Mouse (Mus musculus) 3T3-L1 (cell line): ENCODE data around the gene Krt76.

ENCODE experiments used
- DNase-seq: peaks from one replicate; pipeline ENCODE4 v3.0.0-alpha.2; 2015; ENCODE audit warnings: low read depth, low spot score

The Krt76 gene

DNA sequence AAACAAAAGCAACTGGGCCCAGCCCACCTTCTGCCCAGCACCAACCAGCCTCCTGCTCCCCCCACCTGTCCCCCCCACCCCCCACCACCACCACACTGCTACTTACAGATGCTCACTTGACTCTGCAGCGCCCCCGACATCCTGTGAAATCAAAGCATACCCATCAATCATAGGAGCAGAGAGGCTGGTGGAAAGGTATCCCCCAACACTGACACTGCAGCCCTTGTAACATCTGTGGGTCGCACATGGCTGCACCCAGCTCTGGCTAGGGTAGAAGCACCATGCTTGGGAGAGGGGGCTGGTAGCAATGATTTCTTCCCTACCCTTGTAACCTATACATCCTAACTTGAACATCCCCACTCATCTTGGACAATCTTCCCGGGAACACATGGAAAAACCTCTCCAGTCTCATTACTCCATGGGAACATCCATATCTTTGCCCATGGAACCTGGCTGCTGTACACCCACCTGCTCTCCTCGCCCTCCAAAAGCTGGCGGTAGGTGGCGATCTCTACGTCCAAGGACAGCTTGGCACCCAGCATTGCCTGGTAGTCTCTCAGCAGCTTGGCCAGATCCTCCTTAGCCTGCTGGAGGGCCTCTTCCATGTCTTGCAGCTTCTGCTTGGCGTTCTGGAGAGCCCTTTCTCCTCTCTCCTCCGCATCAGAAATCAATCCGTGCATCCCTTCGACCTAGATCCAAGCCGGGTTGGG, 32.1 kb downstream of the Krt76 start:
- DNase-seq = no peak

DNA sequence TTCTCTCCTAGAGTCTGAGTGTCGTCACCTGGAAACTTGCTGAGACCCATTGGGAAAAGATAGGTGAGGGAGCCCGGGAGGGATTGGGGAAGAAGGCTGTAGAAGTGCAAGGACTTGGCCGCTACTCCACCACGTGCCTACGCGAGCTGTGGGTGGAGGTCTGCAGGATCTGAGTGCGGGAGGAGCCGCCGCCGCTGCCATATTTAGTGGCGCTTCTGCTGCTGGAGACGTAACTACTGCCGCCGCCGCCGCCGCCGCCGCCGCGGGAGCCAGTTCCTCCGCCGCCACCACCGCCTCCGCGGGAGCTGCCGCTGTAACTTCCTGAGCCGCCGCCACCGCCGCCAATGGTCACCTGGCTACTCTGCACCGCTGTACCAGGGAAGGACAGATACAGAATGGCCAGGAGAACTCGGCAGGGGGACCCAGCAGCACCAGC, 33.0 kb downstream of the Krt76 start:
- no peak for DNase-seq

DNA sequence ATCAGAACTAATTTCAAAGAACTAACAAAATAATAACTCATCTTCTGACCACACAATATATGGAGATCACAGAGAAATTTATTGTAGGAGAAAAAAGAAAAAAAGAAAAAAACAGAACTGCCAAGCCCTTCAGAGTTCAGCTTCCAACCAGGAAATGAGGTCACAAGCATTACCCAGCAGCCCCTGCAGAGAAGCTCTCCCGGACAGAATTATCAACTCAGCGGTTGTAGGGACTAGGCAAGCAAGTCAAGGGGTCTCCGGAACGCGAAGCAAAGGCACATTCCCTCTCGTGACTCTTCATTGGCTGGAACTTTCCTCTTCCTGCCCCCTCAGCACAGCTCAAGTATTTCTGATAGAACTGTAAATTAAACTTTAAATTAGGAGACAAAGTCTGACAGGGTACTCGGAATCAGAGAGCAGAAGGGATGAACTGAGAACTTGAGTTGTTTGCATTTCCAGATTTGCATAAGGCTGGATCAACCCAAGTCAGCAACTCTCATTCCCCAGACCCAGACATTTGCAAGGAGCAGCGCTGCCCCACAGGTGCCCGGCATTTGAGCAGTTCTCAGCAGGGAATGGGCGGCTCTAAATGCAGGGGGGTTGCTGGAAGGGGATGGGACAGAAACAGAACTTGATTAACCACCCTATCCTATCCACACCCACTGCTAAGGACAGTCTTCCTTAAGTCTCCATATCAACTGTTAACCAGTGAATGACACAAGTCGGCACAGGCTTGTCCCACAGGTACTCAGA, 33.9 kb downstream of the Krt76 start:
- no peak for DNase-seq

- DNase-seq = no peak
Observed at GRCm38 (mm10) chr15:101856696-101857095, 36.0 kb downstream of the Krt76 start.

- DNase-seq = no peak
Observed at GRCm38 (mm10) chr15:101855732-101856131, 37.0 kb downstream of the Krt76 start.

DNA sequence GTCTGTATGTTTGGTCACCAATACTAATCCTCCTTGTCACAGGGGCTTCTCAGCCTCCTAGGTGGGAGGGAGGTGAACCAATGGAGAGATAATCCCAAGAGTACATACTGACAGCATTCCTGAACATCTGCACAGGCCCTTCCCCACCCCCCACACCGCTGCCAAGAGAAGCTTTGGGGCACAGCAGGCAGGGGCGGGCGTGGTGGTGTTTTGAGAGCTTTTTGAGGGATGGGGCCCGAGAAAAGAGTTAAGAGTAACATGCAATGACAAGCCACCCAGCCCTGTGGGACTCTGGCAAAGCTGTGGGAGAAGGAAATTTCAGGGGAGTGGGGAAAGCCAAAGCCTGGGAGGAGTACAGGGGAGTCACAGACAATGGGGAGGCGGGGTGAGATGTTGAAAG, 38.4 kb downstream of the Krt76 start:
- no peak for DNase-seq

GRCm38 (mm10) chr15:101852571-101852970, 40.1 kb downstream of the Krt76 start:
- DNase-seq = no peak

DNA sequence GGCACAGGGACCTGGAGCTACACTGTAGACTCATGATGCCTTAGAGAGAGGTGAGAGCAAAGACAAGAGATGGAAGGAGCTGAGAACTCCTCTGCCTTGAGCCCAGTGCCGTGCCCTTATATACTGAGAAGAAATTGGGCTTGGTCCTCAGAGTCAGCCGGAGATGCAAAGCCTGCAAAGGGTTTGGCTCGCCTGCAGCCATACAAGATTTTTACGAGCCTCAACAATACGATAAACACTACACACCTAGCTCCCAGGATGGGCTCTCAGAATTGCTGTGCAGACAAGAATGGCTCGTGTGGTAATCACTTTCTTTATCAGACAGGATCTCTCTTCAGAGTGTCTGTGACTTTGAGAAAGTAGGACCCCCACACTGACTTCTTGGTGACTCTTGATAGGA, 42.0 kb downstream of the Krt76 start, which contains the start of gene Krt1:
TSS of gene Krt1 (minus strand) at position 101 of the 400 bp plus-strand sequence.
- no peak for DNase-seq

DNA sequence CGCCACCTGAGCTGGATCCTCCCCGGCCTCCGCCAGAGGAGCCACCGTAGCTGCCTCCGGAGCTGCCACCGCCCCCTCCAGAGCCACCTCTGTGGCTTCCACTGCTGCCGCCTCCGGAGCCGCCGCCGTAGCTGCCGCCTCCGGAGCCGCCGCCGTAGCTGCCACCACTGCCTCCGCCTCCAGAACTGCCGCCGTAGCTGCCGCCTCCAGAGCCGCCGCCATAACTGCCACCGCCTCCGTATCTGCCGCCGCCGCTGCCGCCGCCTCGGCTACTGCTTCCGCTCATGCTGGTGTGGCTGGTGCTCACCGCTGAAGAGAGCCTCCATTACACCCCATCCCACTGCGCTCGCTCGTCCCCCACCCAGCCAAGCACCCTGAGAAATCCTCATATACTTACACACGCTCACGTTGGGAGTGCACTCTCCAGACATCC, 46.7 kb downstream of the Krt76 start:
- DNase-seq = no peak

DNA sequence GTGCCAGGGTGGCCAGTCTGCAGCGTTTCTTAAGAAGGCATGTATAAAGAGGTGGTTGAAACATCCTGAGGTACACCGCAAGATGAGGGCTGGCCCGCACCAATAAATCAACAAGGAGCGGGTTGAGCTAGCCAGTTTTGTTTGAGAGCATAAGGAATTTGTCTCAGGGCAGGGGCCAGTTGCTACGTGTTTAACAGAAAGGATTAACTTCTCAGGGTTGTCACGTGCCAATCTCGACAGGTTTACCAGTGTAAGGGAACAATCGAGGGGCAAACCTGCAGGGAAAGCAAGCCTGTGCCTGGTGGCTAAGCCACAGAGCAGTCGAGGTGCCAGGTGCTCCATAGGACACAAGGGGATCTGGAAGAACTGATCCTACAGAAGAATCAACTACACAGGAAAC, 49.5 kb downstream of the Krt76 start:
- DNase-seq = no peak

DNA sequence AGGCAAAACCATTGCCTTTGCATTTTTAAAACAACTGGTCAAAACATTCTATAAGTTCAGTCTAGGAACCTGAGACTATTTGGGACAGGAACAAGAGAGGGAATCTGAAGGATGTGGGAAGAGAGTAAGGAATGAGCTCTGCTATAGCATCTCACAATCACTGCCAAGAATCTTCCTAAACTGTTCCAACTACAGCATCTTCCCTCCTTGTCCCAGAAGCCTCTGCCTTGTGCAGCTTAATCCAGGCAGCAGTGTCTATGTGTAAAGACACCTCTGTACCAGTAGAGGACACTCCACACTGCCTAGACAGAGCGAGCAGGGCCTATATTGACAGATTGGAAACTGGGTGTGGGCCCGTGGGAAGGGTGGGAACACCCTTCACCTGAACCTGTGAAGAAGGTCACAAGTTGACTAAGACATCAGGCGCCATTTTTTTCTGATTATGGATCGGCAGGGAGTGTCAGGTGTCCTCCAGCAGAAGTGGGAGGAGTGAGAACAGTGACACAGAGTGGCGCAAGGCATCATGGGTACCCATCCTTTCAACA, 57.9 kb downstream of the Krt76 start:
- DNase-seq = no peak
